Mouse (Mus musculus) mouse trophoblast stem cell (cell line): Measurements from ENCODE around the gene Ankdd1b.

Experiments
- in situ Hi-C, 2 experiments: fragments of 300-500 bp; cut with MseI, MboI; formaldehyde crosslinking; loops; 2 replicates in 1 of 2; 3 replicates in 1 of 2; pipeline ENCODE4 v1.15.1; 2025

Ankdd1b gene

DNA sequence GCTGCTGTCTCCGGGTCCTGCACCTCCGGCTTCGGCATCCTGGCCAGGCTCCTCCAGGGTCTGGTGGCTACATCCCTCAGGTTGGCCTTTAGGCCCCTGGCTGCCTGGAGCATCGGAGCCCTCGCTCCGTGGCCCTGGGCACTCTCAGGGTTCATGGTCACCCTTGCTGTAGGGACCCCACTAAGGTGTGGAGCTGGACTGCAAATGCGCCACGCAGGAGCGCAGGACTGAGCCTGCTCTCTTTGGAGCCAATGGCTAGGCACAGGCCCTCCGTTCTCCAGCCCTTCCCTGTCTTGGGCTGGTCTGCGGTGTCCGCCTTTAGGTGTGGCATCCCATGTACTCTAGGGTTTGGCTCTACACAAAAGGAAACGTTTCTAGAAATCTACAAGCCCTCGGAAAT, at the start of gene Ankdd1b:
Gene Ankdd1b (minus strand): TSS at position 242 of the 400 bp plus-strand sequence.
- in situ Hi-C loops: no loop called here

DNA sequence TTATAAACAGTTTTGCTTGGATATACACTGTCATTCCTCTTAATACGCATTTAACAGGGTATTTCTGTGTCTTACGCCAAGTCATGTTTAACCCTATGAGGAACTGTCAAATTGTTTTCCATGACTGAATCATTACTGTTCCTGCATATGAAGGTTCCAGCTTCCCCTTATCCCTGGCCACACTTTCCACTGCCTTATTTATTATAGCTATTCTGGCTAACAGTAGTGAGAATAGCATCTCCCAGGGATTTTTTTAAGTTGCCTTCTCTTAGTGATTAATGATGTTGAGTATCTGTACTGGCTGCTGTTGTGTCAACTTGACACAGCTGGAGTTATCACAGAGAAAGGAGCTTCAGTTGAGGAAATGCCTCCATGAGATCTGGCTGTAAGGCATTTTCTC, 46.3 kb upstream of the Ankdd1b start:
- in situ Hi-C loops: no loop called here

DNA sequence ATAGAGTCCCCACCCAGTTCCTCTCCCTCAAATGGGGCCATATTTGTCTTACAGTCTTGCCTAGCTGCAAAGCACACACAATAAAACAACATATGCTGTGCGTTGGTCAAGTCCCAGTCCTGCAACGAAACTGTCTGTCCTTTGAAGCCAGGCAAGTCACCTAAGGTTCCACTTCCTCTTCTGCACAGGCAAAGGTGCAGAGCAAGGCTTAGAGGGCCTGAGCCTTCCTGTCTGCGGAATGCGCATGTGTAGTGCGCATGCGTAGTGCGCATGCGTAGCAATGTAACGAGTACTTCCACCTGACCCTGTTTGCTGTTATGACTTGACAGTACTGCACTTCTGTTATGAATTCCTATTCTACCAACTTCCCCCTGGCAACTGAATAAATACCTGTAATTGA, 45.3 kb upstream of the Ankdd1b start:
- in situ Hi-C loops: no loop called here

DNA sequence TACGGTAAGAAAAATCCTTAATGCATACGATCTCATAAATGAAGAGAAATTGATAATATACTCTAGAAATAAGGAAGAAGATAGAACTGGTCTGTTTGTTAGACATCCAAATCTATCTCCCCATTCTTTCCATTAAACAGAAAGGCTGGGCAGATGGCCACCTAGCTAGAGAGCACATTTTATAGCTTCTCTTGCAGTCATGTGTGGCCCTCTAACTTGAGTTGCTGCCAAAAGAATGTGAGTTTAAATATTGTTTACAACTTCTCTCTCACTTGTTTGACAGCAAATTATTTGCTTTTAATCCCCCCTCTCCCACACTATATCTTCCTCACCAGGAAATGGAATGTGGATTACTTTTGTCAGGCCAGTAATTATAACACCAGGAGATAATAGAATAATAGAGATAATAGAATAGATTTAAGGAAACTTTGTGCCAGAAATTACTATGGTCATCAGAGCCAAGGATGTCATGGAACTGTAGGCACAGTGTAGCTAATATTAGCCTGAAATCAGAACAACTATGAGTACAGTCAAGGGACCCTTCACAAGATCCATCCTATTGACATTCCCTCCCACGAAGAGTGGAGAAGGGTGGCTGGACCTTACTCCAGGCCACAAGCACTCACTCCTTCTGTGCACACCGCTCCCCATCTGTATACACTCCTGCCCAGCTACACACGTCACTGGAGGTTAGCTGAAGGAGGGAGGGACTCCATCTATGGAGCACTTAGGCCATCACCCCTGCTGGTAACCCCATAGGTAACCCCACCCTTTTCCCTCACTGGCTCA, 43.4 kb upstream of the Ankdd1b start:
- in situ Hi-C loops: no loop called here

DNA sequence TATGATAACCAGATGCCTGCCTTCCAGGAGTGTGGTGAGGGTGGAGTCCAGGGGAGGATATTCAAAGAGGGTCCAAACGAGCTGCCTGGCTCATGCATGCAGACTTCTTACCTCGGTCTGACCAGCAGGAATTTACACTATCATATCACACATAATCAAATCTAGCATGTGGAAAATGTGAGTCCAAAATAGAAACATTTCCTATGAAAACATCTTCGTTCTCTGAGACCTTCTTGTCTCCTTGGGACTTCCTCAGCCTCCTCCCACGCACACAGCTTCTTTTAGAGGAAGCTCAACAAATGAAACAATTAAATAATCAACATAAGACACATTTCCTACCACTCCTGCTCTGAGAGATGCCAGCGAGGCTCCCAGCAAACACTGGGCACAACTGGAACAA, 40.9 kb upstream of the Ankdd1b start:
- in situ Hi-C loops: no loop called here

GRCm38 (mm10) chr13:96511262-96511661, 40.3 kb upstream of the Ankdd1b start:
- in situ Hi-C loops: no loop called here

DNA sequence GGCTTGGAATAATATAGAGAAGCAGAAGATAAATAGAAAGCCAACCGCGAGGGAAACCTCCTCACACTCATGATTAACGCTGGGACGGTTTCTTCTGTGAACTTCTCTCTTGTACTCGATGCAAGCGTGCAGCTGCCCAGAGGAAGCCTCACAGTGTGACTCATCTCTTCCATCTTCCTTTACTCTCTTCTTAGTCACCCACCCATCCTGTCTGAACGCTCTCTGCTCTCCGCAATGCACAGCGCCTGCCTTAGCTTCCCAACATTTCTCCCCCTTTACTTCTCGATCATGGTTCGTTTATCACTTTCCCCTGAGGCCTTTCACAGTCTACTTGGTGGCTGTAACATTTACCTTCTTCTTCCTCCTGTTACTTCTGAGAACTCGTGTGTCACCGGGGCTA, 39.6 kb upstream of the Ankdd1b start:
- in situ Hi-C loops: no loop called here

GRCm38 (mm10) chr13:96507541-96507940, 36.5 kb upstream of the Ankdd1b start:
- in situ Hi-C loops: no loop called here

DNA sequence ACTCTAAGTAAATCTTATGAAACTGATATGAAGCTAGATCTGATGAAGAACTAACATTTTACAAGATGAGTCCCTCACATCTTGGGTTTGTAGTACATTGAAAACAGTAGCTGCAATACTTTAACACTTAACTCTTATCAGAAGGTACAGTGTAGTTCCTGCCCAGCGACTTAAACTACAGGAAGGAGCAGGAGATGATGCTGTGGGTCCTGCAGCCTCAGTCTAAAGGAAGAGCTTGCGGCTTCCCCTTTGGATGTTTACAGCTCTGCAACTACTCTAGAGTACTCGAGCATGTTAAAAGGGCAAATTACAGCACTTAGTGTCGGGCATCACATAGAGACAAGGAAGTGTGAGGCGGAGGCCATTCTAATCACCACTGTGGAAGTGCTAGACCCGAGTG, 35.3 kb upstream of the Ankdd1b start:
- in situ Hi-C loops: no loop called here

DNA sequence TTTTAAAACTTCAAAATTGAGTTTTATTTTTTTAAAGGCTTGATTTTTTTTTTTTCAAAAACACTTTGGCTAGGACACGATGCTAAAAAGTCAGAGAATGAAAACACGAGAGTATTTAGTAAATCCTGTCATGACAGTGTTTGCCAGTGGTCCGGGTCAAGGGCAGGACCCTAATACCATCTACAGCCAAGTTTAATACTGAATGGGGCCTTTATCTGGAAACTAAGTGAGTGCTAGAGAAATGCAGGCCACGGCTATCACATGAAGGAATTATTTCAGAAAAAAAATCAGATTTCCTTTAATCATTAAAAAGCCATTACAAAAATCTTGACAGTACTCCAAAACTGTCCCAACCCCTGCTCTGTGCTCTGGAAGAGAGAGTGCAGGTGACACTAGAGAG, 34.7 kb upstream of the Ankdd1b start:
- in situ Hi-C loops: no loop called here

DNA sequence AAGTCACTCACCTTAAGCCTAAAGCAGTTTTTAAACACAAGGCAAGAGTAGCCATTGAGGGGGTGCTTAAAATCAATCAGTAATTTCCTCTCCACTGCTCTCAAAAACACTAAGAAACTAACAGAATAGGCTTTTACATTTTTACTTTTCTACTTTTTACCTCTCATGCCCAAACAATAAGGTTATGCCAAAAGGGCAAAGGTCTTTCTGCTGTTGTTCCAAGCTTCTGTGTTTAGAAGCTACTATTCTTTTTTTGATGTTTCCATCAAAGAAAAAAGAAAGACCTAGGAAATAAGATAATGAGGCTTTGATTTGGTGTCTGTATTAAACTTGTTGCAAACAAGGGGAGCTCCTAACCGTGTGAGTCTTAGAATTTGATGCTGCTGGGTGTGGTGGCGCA, 28.9 kb upstream of the Ankdd1b start:
- in situ Hi-C loops: no loop called here

- in situ Hi-C loops: no loop called here
Observed at GRCm38 (mm10) chr13:96496630-96497029, 25.6 kb upstream of the Ankdd1b start.

DNA sequence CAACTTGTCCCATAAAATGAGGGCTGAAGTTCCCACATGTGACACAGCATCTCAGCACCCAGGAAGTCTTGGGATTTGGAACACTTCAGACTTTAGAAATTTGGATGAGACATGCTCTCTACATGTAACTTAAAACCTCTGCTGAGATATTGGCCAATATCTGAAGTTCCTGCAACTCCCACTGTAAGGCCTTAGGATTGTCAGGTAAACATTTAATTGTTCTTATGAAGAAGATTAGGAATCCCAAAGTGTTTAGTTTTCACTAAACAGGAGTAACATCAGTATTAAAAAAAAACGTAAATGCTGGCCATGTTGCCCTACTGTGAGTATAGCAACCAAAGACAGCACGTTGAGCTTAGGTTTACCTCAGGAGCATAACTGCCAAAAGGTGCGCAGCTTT, 19.4 kb upstream of the Ankdd1b start, which contains the start of gene Gm17622:
Gene Gm17622 (plus strand): TSS at position 301 of the 400 bp plus-strand sequence.
- in situ Hi-C loops: no loop called here

DNA sequence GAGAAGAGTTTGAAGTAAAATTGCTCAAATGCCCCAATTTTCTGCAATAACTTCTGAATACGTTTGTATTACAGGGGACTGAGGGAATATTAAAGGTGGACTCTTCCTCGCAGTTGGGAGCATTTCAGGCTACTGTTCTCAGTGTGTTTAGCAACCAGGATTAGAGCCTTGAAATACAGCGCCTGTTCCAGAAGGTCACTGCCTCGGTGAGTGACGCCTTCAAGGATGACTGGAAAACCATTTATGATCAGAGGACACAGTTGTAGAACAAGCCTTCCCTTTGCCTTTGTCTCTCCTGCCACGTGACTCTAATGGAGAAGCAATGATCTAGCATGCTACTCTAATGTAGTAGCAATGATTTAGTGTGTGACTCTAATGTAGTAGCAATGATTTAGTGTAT, 17.0 kb upstream of the Ankdd1b start:
- in situ Hi-C loops: no loop called here

GRCm38 (mm10) chr13:96487230-96487629, 16.2 kb upstream of the Ankdd1b start:
- in situ Hi-C loops: no loop called here

GRCm38 (mm10) chr13:96478991-96479390, 8.0 kb upstream of the Ankdd1b start:
- in situ Hi-C loops: no loop called here

GRCm38 (mm10) chr13:96477226-96477625, 6.2 kb upstream of the Ankdd1b start:
- in situ Hi-C loops: no loop called here

DNA sequence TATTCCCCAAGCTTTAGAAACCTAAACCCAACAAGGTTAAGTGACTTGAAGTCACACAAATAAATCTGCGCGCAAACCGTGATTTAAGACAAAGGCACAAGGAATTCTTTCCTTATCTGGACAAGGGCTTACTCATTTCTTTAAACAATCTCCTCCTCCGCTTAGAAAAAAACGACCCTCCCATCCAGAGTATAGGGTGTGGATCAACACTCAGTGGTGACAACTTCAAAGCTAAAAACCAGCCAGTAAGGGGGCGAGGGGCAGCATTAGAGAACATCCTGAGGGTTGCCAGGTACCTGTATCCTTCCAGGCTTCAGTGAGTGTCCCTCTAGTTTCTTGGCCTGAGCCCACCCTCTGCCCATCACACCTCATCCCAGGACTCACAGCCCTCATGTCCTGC, 442 bp downstream of the Ankdd1b start:
- in situ Hi-C loops: no loop called here

DNA sequence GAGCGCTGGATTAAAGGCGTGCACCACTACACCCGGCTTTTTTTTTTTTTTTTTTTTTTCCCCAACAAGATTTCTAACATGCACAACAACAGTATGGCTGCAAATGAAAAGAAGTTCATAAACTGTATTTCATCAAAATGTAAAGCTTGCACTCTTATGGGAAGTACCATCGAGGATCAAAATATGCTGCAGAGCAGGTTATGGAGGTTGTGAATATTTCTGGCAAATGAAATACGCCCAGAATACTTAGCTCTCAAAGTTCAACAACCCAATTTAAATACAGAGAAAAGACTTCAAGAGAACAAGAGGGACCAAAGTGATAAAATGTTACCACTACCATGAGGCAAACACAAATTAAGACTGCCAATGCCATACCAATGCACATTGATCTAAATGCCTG, 2.3 kb downstream of the Ankdd1b start:
- in situ Hi-C loops: no loop called here

DNA sequence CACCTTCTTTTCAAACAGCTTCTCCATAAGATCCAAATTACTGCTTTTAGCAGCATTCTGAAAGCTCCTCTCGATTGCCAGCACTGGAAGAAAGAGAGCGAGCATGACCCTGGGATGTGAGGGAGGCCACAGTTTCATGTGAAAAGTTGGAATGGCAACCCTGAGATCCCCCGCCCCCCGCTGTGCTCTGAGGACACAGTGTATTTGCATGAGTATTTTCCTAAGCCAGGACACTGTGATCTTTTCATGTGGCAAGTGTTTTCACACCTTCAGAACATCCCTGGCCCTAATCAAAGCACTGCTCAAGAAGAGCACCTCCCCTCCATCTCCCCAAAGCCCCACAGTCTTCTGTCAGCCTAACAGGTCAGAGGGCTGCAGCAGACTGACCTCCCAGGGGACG, 5.7 kb downstream of the Ankdd1b start:
- in situ Hi-C loops: no loop called here

GRCm38 (mm10) chr13:96462644-96463043, 8.4 kb downstream of the Ankdd1b start:
- in situ Hi-C loops: no loop called here

DNA sequence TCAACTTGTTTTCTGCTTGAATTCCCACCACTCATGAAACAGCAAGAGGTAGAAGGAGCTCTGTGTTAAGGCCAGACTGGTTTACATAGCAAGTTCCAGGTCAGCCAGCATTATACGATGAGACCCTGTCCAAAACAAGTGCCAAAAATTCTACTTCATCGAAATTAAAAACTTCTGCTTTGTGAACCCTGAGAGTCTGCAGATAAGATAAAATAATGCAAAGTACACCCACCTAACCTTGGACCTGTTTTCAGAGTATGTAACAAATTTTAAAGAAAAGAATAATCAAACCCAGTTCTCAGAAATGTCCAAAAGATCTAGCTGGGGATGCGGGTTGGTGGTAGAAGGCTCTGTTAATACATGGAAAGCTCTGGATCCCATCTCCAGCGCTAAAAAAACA, 12.4 kb downstream of the Ankdd1b start:
- in situ Hi-C loops: no loop called here

- in situ Hi-C loops: no loop called here
Observed at GRCm38 (mm10) chr13:96458018-96458417, 13.0 kb downstream of the Ankdd1b start.

DNA sequence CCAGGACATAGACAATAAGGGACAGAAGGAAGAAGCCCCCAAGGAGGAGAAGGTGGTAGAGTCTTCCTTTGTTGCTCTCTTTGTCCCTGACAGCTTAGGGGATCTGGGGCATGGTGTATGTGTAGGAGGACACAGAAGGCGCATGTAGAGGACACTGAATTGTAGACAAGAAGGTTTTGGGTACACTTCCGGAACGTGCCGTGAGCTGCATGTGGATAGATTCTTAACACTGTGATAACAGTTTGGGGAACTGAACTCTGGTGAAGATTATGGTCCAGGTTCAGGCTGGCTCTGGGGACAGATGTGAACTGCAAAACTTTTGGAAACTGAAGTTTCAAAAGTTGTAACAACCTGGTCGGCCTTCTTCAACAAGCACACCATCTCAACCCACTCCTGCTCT, 13.4 kb downstream of the Ankdd1b start:
- in situ Hi-C loops: no loop called here
